11 mouse cellular contexts compared by ENCODE assay signal in the genomic region with DNA sequence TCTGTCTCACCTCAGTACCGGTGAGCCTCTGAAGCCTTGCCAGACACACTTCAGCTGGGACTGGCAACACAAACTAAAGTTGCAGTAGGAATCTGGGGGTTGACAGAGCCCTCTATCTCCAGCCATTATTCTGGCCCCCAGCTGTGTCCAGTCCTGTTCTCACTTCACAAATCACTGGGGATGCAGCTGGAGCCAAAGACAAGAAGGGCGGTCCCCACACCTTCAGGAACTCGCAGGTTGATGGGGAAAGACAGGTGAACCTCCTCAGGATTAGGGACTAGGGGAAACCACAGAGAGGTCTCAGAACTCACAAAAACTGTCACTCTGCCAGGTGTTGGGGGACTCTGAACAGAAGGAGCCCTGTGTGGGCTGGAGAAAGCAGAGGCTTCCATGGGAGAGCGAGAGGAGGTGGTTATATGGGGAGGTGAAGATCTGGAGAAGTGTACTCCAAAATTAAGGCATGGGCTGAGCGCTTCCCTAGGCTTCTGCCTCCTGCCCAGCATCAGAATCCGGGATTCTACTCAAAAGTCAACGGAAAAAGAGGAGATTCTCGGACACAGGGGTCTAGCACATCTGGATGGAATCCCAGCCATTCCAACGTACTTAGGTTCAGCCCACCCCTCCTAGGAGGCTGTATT. TPM values are rescaled to one million over a fixed set of nuclear protein-coding genes. Genes with fewer than 3 reads are reported as not detected.
A peak's percentile ranks its signal among the peaks of the same experiment; 100 is the strongest.
DNase-seq lines count a peak whose midpoint lies in the region; ATAC-seq and TF ChIP-seq lines count a peak whose summit lies in the region.
"Had no signal": no experiment of that assay in that cellular context is flagged by ENCODE, and none has a peak within 500 bp of the region (broad histone marks: within the 10 kb centered on the region; RNA-seq: fewer than 3 reads in every experiment).

A gene (plus strand): TSS at position 588 of the 638 bp plus-strand sequence.

- no peaks in the 10 kb centered on the region for H3K9me3 ChIP-seq in hindbrain, embryonic 10.5 days
- H3K9me3 ChIP-seq in hindbrain, embryonic 11.5 days (ENCODE audit: control insufficient read depth, low read length): no peaks in the 10 kb centered on the region
- H3K9me3 ChIP-seq in intestine, embryonic 15.5 days: no peaks in the 10 kb centered on the region
- H3K9me3 ChIP-seq in forebrain, embryonic 15.5 days: no peaks in the 10 kb centered on the region
- H3K9me3 ChIP-seq: hindbrain, embryonic 15.5 days had no signal

- no peak within 1 kb of the TSS for H3K4me2 ChIP-seq in hindbrain, embryonic 11.5 days (replicated peaks; ENCODE audit: low read depth, low read length)
- peak within 1 kb of the TSS; percentile 49 for H3K4me2 ChIP-seq in intestine, embryonic 15.5 days (replicated peaks)
- H3K4me2 ChIP-seq in forebrain, embryonic 15.5 days (replicated peaks): no peak within 1 kb of the TSS
- H3K4me2 ChIP-seq: hindbrain, embryonic 15.5 days had no signal

- no peaks in the 10 kb centered on the region for H3K36me3 ChIP-seq in hindbrain, embryonic 10.5 days
- no peaks in the 10 kb centered on the region for H3K36me3 ChIP-seq in hindbrain, embryonic 11.5 days (ENCODE audit: control insufficient read depth, insufficient read depth, low read length)
- H3K36me3 ChIP-seq in intestine, embryonic 15.5 days: no peaks in the 10 kb centered on the region
- H3K36me3 ChIP-seq in forebrain, embryonic 15.5 days: no peaks in the 10 kb centered on the region
- H3K36me3 ChIP-seq: hindbrain, embryonic 15.5 days had no signal

- peaks cover 30% of the 10 kb centered on the region for H3K4me1 ChIP-seq in hindbrain, embryonic 10.5 days (replicated peaks)
- no peaks in the 10 kb centered on the region for H3K4me1 ChIP-seq in hindbrain, embryonic 11.5 days (replicated peaks; ENCODE audit: control insufficient read depth, insufficient read depth, low read length)
- peaks cover 36% of the 10 kb centered on the region for H3K4me1 ChIP-seq in bone marrow macrophage, adult 2 months (ENCODE audit: control insufficient read depth, insufficient read depth, low read length)
- H3K4me1 ChIP-seq in intestine, embryonic 15.5 days (replicated peaks): peaks cover 33% of the 10 kb centered on the region
- peaks cover 3% of the 10 kb centered on the region for H3K4me1 ChIP-seq in forebrain, embryonic 15.5 days

- peaks cover 41% of the 10 kb centered on the region for H3K27me3 ChIP-seq in hindbrain, embryonic 10.5 days (ENCODE audit: insufficient read depth, poor library complexity, severe bottlenecking)
- no peaks in the 10 kb centered on the region for H3K27me3 ChIP-seq in hindbrain, embryonic 11.5 days (ENCODE audit: control insufficient read depth, insufficient read depth, low read length)
- H3K27me3 ChIP-seq in intestine, embryonic 15.5 days (replicated peaks): no peaks in the 10 kb centered on the region
- no peaks in the 10 kb centered on the region; the same call in 1 of the 2 replicates for H3K27me3 ChIP-seq in forebrain, embryonic 15.5 days

- H3K4me3 ChIP-seq in hindbrain, embryonic 10.5 days: no peak within 1 kb of the TSS
- H3K4me3 ChIP-seq in hindbrain, embryonic 11.5 days (ENCODE audit: low read depth, low read length): no peak within 1 kb of the TSS
- 0 out of 2 replicates have a peak within 1 kb of the TSS, but pooled peaks have one; percentile 3 for H3K4me3 ChIP-seq in bone marrow macrophage, adult 2 months (ENCODE audit: insufficient read depth, low read length)
- H3K4me3 ChIP-seq in intestine, embryonic 15.5 days (replicated peaks): peak within 1 kb of the TSS; percentile 19; the same call in 1 of the 2 replicates
- no peak within 1 kb of the TSS for H3K4me3 ChIP-seq in forebrain, embryonic 15.5 days
- H3K4me3 ChIP-seq: erythroblast, embryonic 14.5 days; hindbrain, embryonic 15.5 days had no signal

- DNase-seq in hindbrain, embryonic 10.5 days (ENCODE audit: low spot score): no peak
- no peak for DNase-seq in hindbrain, embryonic 11.5 days (ENCODE audit: low spot score)
- DNase-seq in heart, adult 8-10 months (ENCODE audit: low spot score): no peak
- DNase-seq in frontal cortex, postnatal 36 days (ENCODE audit: low spot score in 2 of 2): no peak
- DNase-seq: cerebellum, adult 8-10 months had no signal

- TF ChIP-seq CTCF in bone marrow macrophage, adult 2 months (IDR thresholded peaks at IDR 0.05; ENCODE audit: low read depth, low read length): no peak

- whole genome bisulfite sequencing in hindbrain, embryonic 10.5 days: 65% methylated on average over 9 of the region's 9 CpGs
- 67% methylated on average over 9 of the region's 9 CpGs for WGBS in hindbrain, embryonic 11.5 days
- 54% methylated on average over 9 of the region's 9 CpGs for WGBS in intestine, embryonic 15.5 days
- 64% methylated on average over 9 of the region's 9 CpGs for WGBS in forebrain, embryonic 15.5 days

- H3K27ac ChIP-seq in hindbrain, embryonic 10.5 days: 0 out of 2 replicates have a peak within 1 kb of the TSS, but pooled peaks have one; percentile 50
- H3K27ac ChIP-seq in hindbrain, embryonic 11.5 days (ENCODE audit: low read depth, low read length): no peak within 1 kb of the TSS
- H3K27ac ChIP-seq in bone marrow macrophage, adult 2 months (ENCODE audit: insufficient read depth, low read depth, low read length): peak within 1 kb of the TSS; percentile 76
- peak within 1 kb of the TSS; percentile 77 for H3K27ac ChIP-seq in intestine, embryonic 15.5 days
- no peak within 1 kb of the TSS for H3K27ac ChIP-seq in forebrain, embryonic 15.5 days (replicated peaks)
- H3K27ac ChIP-seq: hindbrain, embryonic 15.5 days had no signal

- no peak for TF ChIP-seq POLR2A in bone marrow macrophage, adult 2 months (IDR thresholded peaks at IDR 0.05; ENCODE audit: borderline replicate concordance, low read depth, low read length)

- H3K9ac ChIP-seq in hindbrain, embryonic 11.5 days (ENCODE audit: low read depth, low read length): no peak within 1 kb of the TSS
- H3K9ac ChIP-seq in intestine, embryonic 15.5 days: peak within 1 kb of the TSS; percentile 26; the same call in 1 of the 2 replicates
- no peak within 1 kb of the TSS for H3K9ac ChIP-seq in forebrain, embryonic 15.5 days (replicated peaks)
- H3K9ac ChIP-seq: hindbrain, embryonic 15.5 days had no signal

- no peak for ATAC-seq in hindbrain, embryonic 11.5 days (ENCODE audit: low FRiP score)
- no peak for ATAC-seq in intestine, embryonic 15.5 days
- no peak for ATAC-seq in megakaryocyte-erythroid progenitor cell, adult 5-6 weeks (replicated peaks; ENCODE audit: low FRiP score, low TSS enrichment, poor library complexity, severe bottlenecking)
- no peak for ATAC-seq in forebrain, embryonic 15.5 days (replicated peaks)

RNA-seq across cellular contexts. Expression of the gene that starts here (rescaled TPM):
- polyA plus RNA-seq in hindbrain, embryonic 10.5 days (2016; fragmentation: Nextera tagmentation; extraction: Ambion mirVana): not detected in 2 replicates
- polyA plus RNA-seq in hindbrain, embryonic 11.5 days (2014; fragmentation: Nextera tagmentation; extraction: Ambion mirVana): not detected in 2 replicates
- not detected in 2 replicates for polyA plus RNA-seq in bone marrow macrophage, adult 2 months (2012; ENCODE audit: insufficient read depth, insufficient read length, missing spikeins)
- total RNA-seq in heart, adult 8-10 months (2022): 1,000 to 10,000 TPM; 1,512 to 1,942 (median 1,609) TPM
- polyA plus RNA-seq in intestine, embryonic 15.5 days (2015; fragmentation: Nextera tagmentation; extraction: Ambion mirVana): 3.0 and 3.1 TPM in 2 replicates
- not detected in 2 replicates for total RNA-seq in megakaryocyte-erythroid progenitor cell, adult 5-6 weeks (2014; fragmentation: Nextera tagmentation)
- total RNA-seq in megakaryocyte-erythroid progenitor cell, adult 5-6 weeks (2017): not detected in 2 replicates
- polyA plus RNA-seq in forebrain, embryonic 15.5 days (2015; fragmentation: Nextera tagmentation; extraction: Ambion mirVana): 0.09 TPM in 1 of 2 replicates, not detected in the other
- polyA plus RNA-seq: erythroblast, embryonic 14.5 days; hindbrain, embryonic 15.5 days had no signal

Comparison
In these comparisons a context has a peak if more than half of its experiments do, and no peak if none do; other contexts are left out.
1. RNA of the gene that starts here (total RNA-seq): 1,512 to 1,942 TPM in heart, adult 8-10 months; not detected in megakaryocyte-erythroid progenitor cell, adult 5-6 weeks; every median in the first group is over 1,000 times any median in the second.
2. H3K27ac ChIP-seq: peak in hindbrain, embryonic 10.5 days (single experiment), bone marrow macrophage, adult 2 months (single experiment) and intestine, embryonic 15.5 days (single experiment); none in hindbrain, embryonic 11.5 days (single experiment) and forebrain, embryonic 15.5 days (single experiment).
3. H3K4me3 ChIP-seq: peak in bone marrow macrophage, adult 2 months (single experiment) and intestine, embryonic 15.5 days (single experiment); none in hindbrain, embryonic 10.5 days (single experiment), hindbrain, embryonic 11.5 days (single experiment) and forebrain, embryonic 15.5 days (single experiment).